Mouse (Mus musculus) Patski (cell line): ENCODE data around the gene Msrb3. TPM values are rescaled to one million over a fixed set of nuclear protein-coding genes. Genes with fewer than 3 reads are reported as not detected.

ENCODE experiments used
- ATAC-seq: fragments of 100-300 bp; one replicate; pipeline ENCODE4 v1.8.0; 2021
- CTCF ChIA-PET: fragments of 350-600 bp; sonication (Branson Sonifier 250); formaldehyde crosslinking; loops from one replicate; lab custom pipeline; 2022; ENCODE audit warnings: inconsistent platforms; lab: Charles Lee
- POLR2A ChIA-PET: fragments of 350-600 bp; sonication (Branson Sonifier 250); formaldehyde crosslinking; loops from one replicate; lab custom pipeline; 2022; ENCODE audit warnings: antibody characterized with exemption, inconsistent platforms; lab: Charles Lee
- DNase-seq: peaks from one replicate; pipeline ENCODE4 v3.0.0-alpha.2; 2011; ENCODE audit warnings: low read depth, low spot score
- H3K27me3 ChIP-seq: fragments of 371-371 bp; one replicate; pipeline ENCODE4 v1.5.1; 2021
- CTCF ChIP-seq: fragments of 100-300 bp; IDR thresholded peaks from one replicate; pipeline ENCODE4 v1.5.1; 2021
- in situ Hi-C: fragments of 300-500 bp; cut with MboI; formaldehyde crosslinking; loops from 3 replicates; pipeline ENCODE4 v1.11.1; 2018; ENCODE audit warnings: low pct_unique_long_range_greater_than_20kb, mixed read lengths
- polyA plus RNA-seq: library from polyadenylated mRNA; unstranded; gene quantifications from one replicate; pipeline ENCODE4 v1.2.3, GENCODE M21; 2021

Msrb3 gene
- polyA plus RNA-seq = 36.9 TPM

DNA sequence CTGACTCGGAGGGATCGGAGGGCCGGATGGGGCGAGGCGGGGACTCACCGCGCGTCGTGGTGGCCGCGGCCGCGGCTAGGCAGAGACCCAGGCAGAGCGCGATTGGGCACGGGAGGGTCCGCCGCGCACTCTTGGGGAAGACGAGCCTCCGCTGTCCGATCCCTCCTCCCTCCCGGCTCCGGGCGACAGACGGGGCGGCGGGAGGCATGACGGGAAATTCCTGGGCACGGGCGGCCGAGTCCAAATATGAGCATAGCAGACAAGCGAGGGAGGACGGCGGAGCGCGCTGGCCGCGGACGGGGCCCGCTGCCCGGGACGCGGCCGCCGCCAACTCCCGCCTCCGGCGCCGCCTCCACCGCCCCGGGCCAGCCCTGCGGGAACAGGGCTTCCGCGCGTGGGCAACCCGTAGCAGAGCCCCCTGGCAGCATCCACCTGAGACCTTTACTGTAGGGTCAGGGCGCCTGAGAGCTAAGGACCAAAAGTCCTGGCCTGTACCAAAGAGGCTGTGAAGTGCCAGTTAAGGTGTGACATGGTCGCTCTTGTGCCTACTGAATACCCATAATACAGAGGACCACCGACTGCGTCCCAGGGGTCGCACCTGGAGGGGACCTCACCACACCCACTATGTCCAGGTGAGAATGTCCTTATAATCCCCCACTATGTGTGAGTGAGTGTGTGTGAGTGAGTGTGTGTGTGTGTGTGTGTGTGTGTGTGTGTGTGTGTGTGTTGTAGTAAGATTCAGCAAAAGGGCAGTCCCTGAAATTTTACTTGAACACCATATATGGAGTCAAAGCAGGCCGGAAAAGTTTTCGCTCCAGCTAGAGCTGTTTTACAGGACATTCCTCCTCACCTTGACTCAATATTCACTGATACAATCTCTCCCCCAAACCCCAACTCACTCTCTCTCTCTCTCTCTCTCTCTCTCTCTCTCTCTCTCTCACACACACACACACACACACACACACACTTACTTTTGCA is at the start of gene Msrb3:
Gene Msrb3, minus strand, starts transcription at position 317 of the 978 bp plus-strand sequence.
- CTCF ChIA-PET = interaction anchor here (1.4 to 2.0 kb wide), 2 partner anchors 23 to 134 kb away, joined by 4 read pairs; no protein-coding TSS in a partner anchor
- POLR2A ChIA-PET = interaction anchor here (0.6 kb wide), 1 partner anchor 364 kb away, joined by 3 read pairs; no protein-coding TSS in a partner anchor
- ATAC-seq (peak; percentile 89), DNase-seq (peak; percentile 37)
- H3K27me3 ChIP-seq = no peaks in the 10 kb centered on the region
- in situ Hi-C loops = no loop called here
- TF ChIP-seq CTCF = no peak

DNA sequence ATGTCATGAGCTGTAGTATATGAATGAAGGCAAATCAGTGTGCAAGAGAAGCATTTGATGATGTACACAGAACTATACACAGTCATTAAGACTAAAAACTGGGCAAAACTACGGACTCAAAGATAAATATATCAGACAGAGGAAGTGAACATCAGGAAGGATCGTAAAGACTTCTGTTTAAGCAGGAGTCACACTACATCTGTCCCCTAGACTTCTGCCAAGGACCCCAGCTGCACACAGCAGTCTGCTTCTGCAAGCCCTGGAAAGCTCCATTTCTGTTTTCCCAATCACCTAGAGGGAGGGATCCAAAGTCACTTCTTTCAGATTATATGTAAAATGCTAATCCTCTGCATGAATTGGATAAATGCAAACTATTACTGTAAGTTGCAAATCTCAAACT is 49.6 kb upstream of the Msrb3 start:
- in situ Hi-C loops = no loop called here
- ChIA-PET POLR2A (no interaction called here), CTCF (interaction anchor here (1.1 to 3.9 kb wide), 3 partner anchors 10 to 85 kb away, joined by 4 to 17 read pairs (median 5); partner anchors contain the start of gene Wif1)
- H3K27me3 ChIP-seq = no peaks in the 10 kb centered on the region
- ATAC-seq (no peak), DNase-seq (no peak)
- no peak for TF ChIP-seq CTCF

DNA sequence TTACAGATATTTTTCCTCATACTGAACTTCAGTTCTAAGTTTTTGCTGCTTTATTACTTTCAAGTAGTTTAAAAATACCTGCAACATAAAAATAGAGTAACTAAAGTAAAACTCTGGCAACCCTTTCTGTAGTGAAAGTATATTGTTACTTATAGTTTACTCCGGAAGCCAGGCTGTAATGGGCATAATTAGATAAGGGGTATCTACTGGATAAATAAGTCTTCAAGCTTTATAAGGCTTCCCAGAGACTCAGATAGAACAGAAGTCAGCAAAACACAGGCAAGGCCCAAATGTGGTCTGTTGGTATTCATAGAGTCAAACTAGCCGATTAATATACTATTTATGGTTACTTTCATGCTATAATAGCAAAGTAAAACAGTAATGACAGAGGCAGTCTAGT is 48.9 kb upstream of the Msrb3 start:
- no peak for TF ChIP-seq CTCF
- ATAC-seq = no peak
- ChIA-PET POLR2A (no interaction called here), CTCF (interaction anchor here (0.7 to 3.9 kb wide), 4 partner anchors 10 to 86 kb away, joined by 3 to 17 read pairs (median 4); partner anchors contain the start of gene Wif1)
- no peaks in the 10 kb centered on the region for H3K27me3 ChIP-seq
- in situ Hi-C loops = no loop called here
- no peak for DNase-seq

DNA sequence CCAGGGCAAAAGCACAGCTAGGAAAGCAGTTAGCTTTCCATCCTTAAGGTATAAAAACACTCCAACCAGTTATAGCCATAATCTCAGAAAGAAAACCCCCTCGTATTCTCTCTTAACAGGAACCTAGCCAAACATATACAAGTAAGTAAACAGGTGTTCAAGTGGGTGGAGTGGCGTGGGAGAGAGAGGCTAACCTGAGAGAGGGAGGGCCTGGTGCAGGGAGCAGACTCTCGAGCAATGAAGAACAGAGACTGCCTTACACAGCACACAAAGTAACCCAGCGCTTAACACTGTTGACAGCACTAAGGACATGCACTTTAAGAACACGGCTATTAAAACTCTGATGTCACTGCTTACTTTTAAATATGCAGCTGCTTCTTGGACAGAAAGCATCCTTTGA is 47.9 kb upstream of the Msrb3 start:
- no peak for DNase-seq
- in situ Hi-C loops = no loop called here
- TF ChIP-seq CTCF = no peak
- ATAC-seq = no peak
- CTCF ChIA-PET = interaction anchor here (1.0 to 3.9 kb wide), 3 partner anchors 9 to 87 kb away, joined by 3 to 17 read pairs (median 5); partner anchors contain the start of gene Wif1
- no peaks in the 10 kb centered on the region for H3K27me3 ChIP-seq
- POLR2A ChIA-PET = interaction anchor here (0.6 kb wide), 1 partner anchor 33 kb away, joined by 3 read pairs; no protein-coding TSS in a partner anchor

DNA sequence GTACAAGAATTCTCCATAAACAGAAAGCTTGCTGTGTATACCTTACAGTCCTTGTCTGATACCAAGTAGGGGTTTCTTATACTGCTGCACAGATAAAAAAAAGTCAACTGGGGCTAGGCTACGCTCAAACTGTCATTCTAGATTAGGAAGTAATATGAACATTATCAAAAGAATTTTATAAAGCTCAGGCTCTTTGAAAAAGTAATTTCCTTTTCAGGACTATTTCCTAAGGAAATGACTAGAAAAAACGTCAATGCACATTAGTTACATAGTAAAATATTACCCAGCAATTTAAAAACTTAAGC is 40.0 kb upstream of the Msrb3 start:
- DNase-seq = no peak
- TF ChIP-seq CTCF = no peak
- ChIA-PET CTCF (interaction anchor here (0.8 to 2.9 kb wide), 10 partner anchors 9 to 94 kb away, joined by 3 to 29 read pairs (median 4); partner anchors contain the start of gene Wif1), POLR2A (interaction anchor here (1.1 kb wide), 1 partner anchor 12 kb away, joined by 3 read pairs; no protein-coding TSS in a partner anchor)
- in situ Hi-C loops = loop anchor here (10.0 kb wide), 1 partner anchor 86 kb away; no protein-coding TSS in a partner anchor
- ATAC-seq = no peak
- no peaks in the 10 kb centered on the region for H3K27me3 ChIP-seq

DNA sequence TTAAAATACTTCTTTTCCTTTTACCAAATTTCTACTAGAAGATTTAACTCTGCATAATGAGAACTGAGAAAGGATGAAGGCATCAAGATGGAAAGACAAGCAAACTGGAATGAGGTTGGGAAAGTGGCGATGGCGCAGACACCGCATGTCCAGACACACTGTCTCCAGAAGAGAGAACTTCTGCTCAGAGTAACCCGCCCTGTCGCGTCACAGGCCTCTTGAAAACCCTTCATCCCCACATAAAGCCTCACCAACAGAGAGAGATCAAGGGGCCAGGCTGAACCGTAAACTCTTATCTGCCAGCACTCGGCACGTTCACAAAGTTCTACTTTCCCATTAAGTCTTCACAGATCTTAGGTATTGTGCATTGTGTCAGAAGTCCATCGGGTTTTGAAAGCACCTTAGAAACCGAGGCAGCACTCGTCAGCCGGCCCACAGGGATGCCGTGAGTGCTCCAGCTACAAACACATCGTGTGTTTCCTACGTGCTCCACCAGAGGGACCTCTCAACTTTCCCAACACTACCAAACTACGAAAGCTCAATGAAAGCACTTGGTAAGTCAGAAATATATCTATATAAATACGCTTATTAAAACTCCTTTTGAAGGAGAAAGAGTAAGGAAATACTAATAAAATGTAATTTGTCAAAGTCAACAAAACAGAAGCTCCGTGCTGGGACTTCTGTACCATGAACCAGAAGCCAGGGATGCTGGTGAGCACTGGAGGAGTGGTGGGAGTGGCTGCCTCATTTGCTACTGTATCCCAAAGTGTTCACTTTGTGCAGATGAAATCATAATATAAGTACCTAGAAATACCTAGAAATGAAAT is 39.4 kb upstream of the Msrb3 start:
- TF ChIP-seq CTCF = peak; percentile 74
- in situ Hi-C loops = loop anchor here (10.0 kb wide), 1 partner anchor 87 kb away; no protein-coding TSS in a partner anchor
- no peak for DNase-seq
- ChIA-PET CTCF (interaction anchor here (0.8 to 2.9 kb wide), 12 partner anchors 8 to 95 kb away, joined by 3 to 29 read pairs (median 4); partner anchors contain the start of genes Lemd3 and Wif1), POLR2A (interaction anchor here (1.1 kb wide), 1 partner anchor 13 kb away, joined by 3 read pairs; no protein-coding TSS in a partner anchor)
- no peak for ATAC-seq
- H3K27me3 ChIP-seq = no peaks in the 10 kb centered on the region

DNA sequence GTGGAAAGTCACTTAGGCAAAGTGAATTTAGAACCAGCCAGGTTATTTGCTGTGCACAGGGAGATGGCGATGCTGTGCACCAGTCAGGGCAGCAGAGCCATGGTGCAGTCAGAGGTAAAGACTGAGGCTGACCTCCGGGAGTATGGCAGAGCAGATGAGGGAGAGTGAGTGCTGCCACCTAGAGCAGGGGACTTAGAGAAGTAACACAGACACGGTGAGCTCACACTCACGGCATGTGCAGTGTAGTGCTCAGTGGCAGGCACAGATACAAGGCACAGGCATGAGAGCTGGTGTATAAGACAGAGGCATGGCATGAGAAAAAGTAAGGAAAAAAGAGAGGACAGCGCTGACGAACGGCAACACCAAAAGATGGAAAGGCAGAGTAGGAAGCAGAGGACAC is 30.6 kb upstream of the Msrb3 start:
- DNase-seq (no peak), ATAC-seq (no peak)
- POLR2A ChIA-PET = interaction anchor here (0.6 kb wide), 1 partner anchor 103 kb away, joined by 3 read pairs; no protein-coding TSS in a partner anchor
- no peaks in the 10 kb centered on the region for H3K27me3 ChIP-seq
- no peak for TF ChIP-seq CTCF
- CTCF ChIA-PET = interaction anchor here (1.6 kb wide), 1 partner anchor 9 kb away, joined by 5 read pairs; no protein-coding TSS in a partner anchor
- in situ Hi-C loops = no loop called here

DNA sequence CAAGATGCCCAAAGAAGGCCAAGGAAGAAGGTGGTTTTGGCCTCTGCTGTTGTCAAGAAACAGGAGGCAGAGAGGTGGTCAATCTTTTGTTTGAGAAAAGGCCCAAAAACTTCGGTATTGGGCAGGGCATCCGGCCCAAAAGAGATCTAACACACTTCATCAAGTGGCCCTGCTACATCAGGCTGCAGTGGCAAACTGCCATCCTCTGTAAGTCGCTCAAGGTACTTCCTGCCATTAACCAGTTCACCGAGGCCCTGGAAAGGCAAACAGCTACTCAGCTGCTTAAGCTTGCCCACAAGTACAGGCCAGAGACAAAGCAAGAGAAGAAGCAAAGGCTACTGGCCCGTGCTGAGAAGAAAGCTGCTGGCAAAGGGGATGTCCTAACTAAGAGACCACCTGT is 29.3 kb upstream of the Msrb3 start:
- ChIA-PET CTCF (no interaction called here), POLR2A (no interaction called here)
- no peaks in the 10 kb centered on the region for H3K27me3 ChIP-seq
- ATAC-seq = no peak
- no peak for TF ChIP-seq CTCF
- in situ Hi-C loops = no loop called here
- no peak for DNase-seq

DNA sequence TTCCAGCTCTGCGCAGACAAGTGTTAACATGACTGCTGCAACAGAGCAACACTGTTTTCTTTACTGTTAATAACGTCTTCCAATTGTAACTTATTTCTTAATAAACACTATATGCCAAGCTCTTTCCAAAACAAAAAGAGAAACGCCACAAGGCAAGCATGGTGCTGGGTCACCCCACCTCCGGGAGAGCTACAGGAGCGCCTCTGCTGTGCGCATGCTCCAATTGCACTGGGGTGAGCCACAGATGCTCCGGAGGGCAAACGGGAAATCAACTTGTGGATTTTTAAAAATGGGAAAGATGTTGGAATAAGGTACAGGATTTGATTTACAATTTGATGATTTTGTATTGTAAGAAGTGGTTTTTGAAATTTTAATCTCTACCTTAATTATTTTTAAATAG is 27.3 kb upstream of the Msrb3 start:
- DNase-seq (no peak), ATAC-seq (no peak)
- no peak for TF ChIP-seq CTCF
- ChIA-PET POLR2A (no interaction called here), CTCF (interaction anchor here (0.7 to 1.6 kb wide), 6 partner anchors 9 to 107 kb away, joined by 3 to 7 read pairs (median 4); partner anchors contain the start of gene Wif1)
- H3K27me3 ChIP-seq = no peaks in the 10 kb centered on the region
- in situ Hi-C loops = no loop called here
